Mouse (Mus musculus) liver, embryonic 13.5 days (tissue): ENCODE results near the gene Selenos. TPM values are rescaled to one million over a fixed set of nuclear protein-coding genes. Genes with fewer than 3 reads are reported as not detected.
"Not testable (repeated sequence)": the region's sequence is repeated elsewhere in the genome, so short reads cannot be mapped to it uniquely, and the experiment has no call there.

Experiments
- ATAC-seq: fragments of 200-750 bp; cut with Nextera tagmentation; 2 replicates; pipeline ENCODE4 v1.8.0; 2017; ENCODE audit warnings: low read depth, mild to moderate bottlenecking, moderate number of reproducible peaks, moderate library complexity
- DNase-seq: peaks from one replicate; pipeline ENCODE4 v3.0.0; 2022
- H3K27ac ChIP-seq: fragments of 300-500 bp; sonication (generic); 2 replicates; pipeline ENCODE4 v1.5.1; 2015; ENCODE audit warnings: moderate library complexity, mild to moderate bottlenecking, inconsistent platforms
- H3K27me3 ChIP-seq: fragments of 300-500 bp; sonication (generic); 2 replicates; pipeline ENCODE4 v1.6.1; 2015; ENCODE audit warnings: mild to moderate bottlenecking, inconsistent platforms
- H3K36me3 ChIP-seq: fragments of 300-500 bp; sonication (generic); 2 replicates; pipeline ENCODE4 v1.6.1; 2015; ENCODE audit warnings: mild to moderate bottlenecking, inconsistent platforms
- H3K4me1 ChIP-seq: fragments of 300-500 bp; sonication (generic); replicated peaks from 2 replicates; pipeline ENCODE4 v1.6.1; 2015; ENCODE audit warnings: inconsistent platforms
- H3K4me2 ChIP-seq: fragments of 300-500 bp; sonication (generic); 2 replicates; pipeline ENCODE4 v1.6.1; 2015; ENCODE audit warnings: inconsistent platforms, mild to moderate bottlenecking, moderate library complexity
- H3K4me3 ChIP-seq: fragments of 300-500 bp; sonication (generic); replicated peaks from 2 replicates; pipeline ENCODE4 v1.5.1; 2015; ENCODE audit warnings: mild to moderate bottlenecking, inconsistent platforms
- H3K9ac ChIP-seq: fragments of 300-500 bp; sonication (generic); 2 replicates; pipeline ENCODE4 v1.6.1; 2015; ENCODE audit warnings: mild to moderate bottlenecking, inconsistent platforms
- H3K9me3 ChIP-seq: fragments of 300-500 bp; sonication (generic); replicated peaks from 2 replicates; pipeline ENCODE4 v1.6.1; 2016; ENCODE audit warnings: inconsistent platforms
- WGBS: fragments of 180-500 bp; shearing (Covaris S2); methylation state at CpG from one replicate; pipeline ENCODE4 v1.1.7; 2015; ENCODE audit not compliant: insufficient replicate concordance; 5-methylcytosine and 5-hydroxymethylcytosine counted together
- polyA plus RNA-seq: library from polyadenylated mRNA; unstranded; fragments of >200 nt; fragmentation: Nextera tagmentation; extraction: Ambion mirVana; gene quantifications from 2 replicates; pipeline ENCODE4 v1.2.1, GENCODE M21; 2015

Gene Selenos
- polyA plus RNA-seq, 1 experiment from 2014 or later = 64.6 TPM

GRCm38 (mm10) chr7:66048446-66049230, 30.8 kb upstream of the Selenos start:
- no peak overlapping the region for H3K9ac ChIP-seq
- no peak overlapping the region for H3K27ac ChIP-seq
- WGBS = 67% methylated on average over 12 of the region's 12 CpGs
- H3K36me3 ChIP-seq = no peaks in the 10 kb centered on the region
- DNase-seq (no peak), ATAC-seq (no peak)
- H3K4me1 ChIP-seq = no peaks in the 10 kb centered on the region; the same call in 1 of the 2 replicates
- H3K4me3 ChIP-seq = no peak overlapping the region
- H3K4me2 ChIP-seq = no peak overlapping the region
- no peaks in the 10 kb centered on the region for H3K9me3 ChIP-seq
- H3K27me3 ChIP-seq = 0 out of 2 replicates have a peak, but pooled peaks cover 4% of the 10 kb centered on the region

DNA sequence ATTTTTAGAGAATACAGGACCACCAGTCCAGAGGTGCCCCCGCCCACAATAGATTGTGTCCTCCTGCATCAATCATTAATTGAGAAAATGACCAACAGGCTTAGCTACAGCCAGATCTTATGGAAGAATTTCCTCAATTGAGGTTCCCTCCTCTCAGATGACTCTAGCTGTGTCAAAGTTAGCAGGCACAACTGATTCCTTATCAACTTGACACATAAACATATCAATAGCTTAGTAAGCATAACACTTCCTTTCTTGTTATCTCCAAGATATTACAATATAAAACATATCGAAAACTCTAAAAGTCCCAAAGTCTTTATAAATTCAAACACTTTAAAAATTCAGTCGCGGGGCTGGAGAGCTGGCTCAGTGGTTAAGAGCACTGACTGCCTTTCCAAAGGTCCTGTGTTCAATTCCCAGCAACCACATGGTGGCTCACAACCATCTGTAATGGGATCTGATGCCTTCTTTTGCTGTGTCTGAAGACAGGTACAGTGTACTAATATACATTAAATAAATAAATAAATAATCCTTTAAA, 25.4 kb upstream of the Selenos start:
- Histone ChIP-seq H3K4me1 (0 out of 2 replicates have a peak, but pooled peaks cover under 1% of the 10 kb centered on the region), H3K4me2 (no peak overlapping the region), H3K4me3 (no peak overlapping the region), H3K27me3 (no peaks in the 10 kb centered on the region; the same call in 1 of the 2 replicates), H3K9ac (no peak overlapping the region), H3K9me3 (no peaks in the 10 kb centered on the region), H3K36me3 (no peaks in the 10 kb centered on the region), H3K27ac (no peak overlapping the region)
- ATAC-seq = no peak
- WGBS = 66% methylated on average over 4 of the region's 4 CpGs
- DNase-seq = no peak

GRCm38 (mm10) chr7:66055356-66055755, 24.1 kb upstream of the Selenos start:
- H3K27me3 ChIP-seq, H3K36me3 ChIP-seq, DNase-seq, H3K9ac ChIP-seq, ATAC-seq, H3K9me3 ChIP-seq, H3K4me3 ChIP-seq, H3K4me2 ChIP-seq, H3K27ac ChIP-seq: not testable (repeated sequence)
- H3K4me1 ChIP-seq = peaks cover 10% of the 10 kb centered on the region
- WGBS = 10% methylated on average over 2 of the region's 2 CpGs

GRCm38 (mm10) chr7:66058703-66059102, 20.7 kb upstream of the Selenos start, which contains the start of gene Snrpa1:
Gene Snrpa1 (plus strand): TSS chr7:66059003.
- ATAC-seq (no peak), DNase-seq (no peak)
- no peaks in the 10 kb centered on the region for H3K9me3 ChIP-seq
- WGBS = 65% methylated on average over 1 of the region's 1 CpGs
- peaks cover 15% of the 10 kb centered on the region for H3K36me3 ChIP-seq
- H3K27ac ChIP-seq = peak within 1 kb of the TSS; percentile 81
- peaks cover 23% of the 10 kb centered on the region for H3K4me1 ChIP-seq
- peak within 1 kb of the TSS; percentile 89 for H3K4me3 ChIP-seq
- H3K27me3 ChIP-seq = no peaks in the 10 kb centered on the region; the same call in 1 of the 2 replicates
- H3K4me2 ChIP-seq = peak within 1 kb of the TSS; percentile 76
- peak within 1 kb of the TSS; percentile 93 for H3K9ac ChIP-seq

GRCm38 (mm10) chr7:66060066-66060956, 19.1 kb upstream of the Selenos start:
- H3K27me3 ChIP-seq = no peaks in the 10 kb centered on the region; the same call in 1 of the 2 replicates
- H3K36me3 ChIP-seq = peaks cover 28% of the 10 kb centered on the region
- peak overlapping the region; percentile 76 for H3K4me2 ChIP-seq
- H3K4me1 ChIP-seq = peaks cover 23% of the 10 kb centered on the region
- under 1% methylated on average over 64 of the region's 64 CpGs for WGBS
- H3K4me3 ChIP-seq = peak overlapping the region; percentile 89
- peak overlapping the region; percentile 93 for H3K9ac ChIP-seq
- peak overlapping the region; percentile 81 for H3K27ac ChIP-seq
- no peaks in the 10 kb centered on the region for H3K9me3 ChIP-seq
- DNase-seq (peak; percentile 80), ATAC-seq (peak; percentile 92)

DNA sequence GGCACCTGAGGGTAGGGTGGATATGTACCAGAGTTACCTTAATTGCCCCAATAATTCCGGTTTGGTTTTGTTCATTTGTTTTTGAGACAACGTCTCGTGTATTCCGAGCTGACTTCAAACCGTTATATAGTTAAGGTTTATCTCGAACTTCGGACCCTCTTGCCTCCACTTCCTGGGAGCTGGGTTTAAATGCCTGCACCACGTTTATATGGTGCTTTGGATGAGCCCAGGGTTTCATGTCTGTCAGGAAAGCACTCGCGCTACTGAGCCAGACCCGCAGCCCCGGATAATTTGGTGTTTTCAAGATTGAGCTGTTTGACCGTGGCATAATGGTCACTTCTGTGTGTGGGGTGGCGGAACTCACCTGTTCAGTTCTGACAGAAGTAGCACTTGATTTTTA, 18.4 kb upstream of the Selenos start:
- DNase-seq (no peak), ATAC-seq (no peak)
- peak overlapping the region; percentile 81 for H3K27ac ChIP-seq
- H3K36me3 ChIP-seq = peaks cover 33% of the 10 kb centered on the region
- H3K27me3 ChIP-seq = no peaks in the 10 kb centered on the region; the same call in 1 of the 2 replicates
- H3K4me1 ChIP-seq = peaks cover 23% of the 10 kb centered on the region
- peak overlapping the region; percentile 76 for H3K4me2 ChIP-seq
- peak overlapping the region; percentile 89 for H3K4me3 ChIP-seq
- peak overlapping the region; percentile 93 for H3K9ac ChIP-seq
- WGBS = under 1% methylated on average over 14 of the region's 14 CpGs
- no peaks in the 10 kb centered on the region for H3K9me3 ChIP-seq

GRCm38 (mm10) chr7:66076411-66076810, 3.0 kb upstream of the Selenos start:
- Histone ChIP-seq H3K4me2 (no peak overlapping the region), H3K4me3 (no peak overlapping the region), H3K4me1 (peaks cover 31% of the 10 kb centered on the region), H3K27me3 (no peaks in the 10 kb centered on the region), H3K9ac (no peak overlapping the region), H3K27ac (no peak overlapping the region), H3K36me3 (peaks cover 58% of the 10 kb centered on the region), H3K9me3 (no peaks in the 10 kb centered on the region)
- no peak for ATAC-seq
- 85% methylated on average over 2 of the region's 2 CpGs for WGBS
- DNase-seq = no peak

- 0 out of 2 replicates have a peak overlapping the region, but pooled peaks have one; percentile 62 for H3K27ac ChIP-seq
- WGBS = 39% methylated on average over 5 of the region's 5 CpGs
- no peak for DNase-seq
- no peaks in the 10 kb centered on the region for H3K9me3 ChIP-seq
- H3K4me2 ChIP-seq = peak overlapping the region; percentile 86
- H3K4me3 ChIP-seq = peak overlapping the region; percentile 73
- H3K27me3 ChIP-seq = no peaks in the 10 kb centered on the region
- H3K36me3 ChIP-seq = peaks cover 48% of the 10 kb centered on the region
- peaks cover 35% of the 10 kb centered on the region for H3K4me1 ChIP-seq
- peak overlapping the region; percentile 74 for H3K9ac ChIP-seq
- no peak for ATAC-seq
Observed at GRCm38 (mm10) chr7:66080231-66080613, 773 bp downstream of the Selenos start.

DNA sequence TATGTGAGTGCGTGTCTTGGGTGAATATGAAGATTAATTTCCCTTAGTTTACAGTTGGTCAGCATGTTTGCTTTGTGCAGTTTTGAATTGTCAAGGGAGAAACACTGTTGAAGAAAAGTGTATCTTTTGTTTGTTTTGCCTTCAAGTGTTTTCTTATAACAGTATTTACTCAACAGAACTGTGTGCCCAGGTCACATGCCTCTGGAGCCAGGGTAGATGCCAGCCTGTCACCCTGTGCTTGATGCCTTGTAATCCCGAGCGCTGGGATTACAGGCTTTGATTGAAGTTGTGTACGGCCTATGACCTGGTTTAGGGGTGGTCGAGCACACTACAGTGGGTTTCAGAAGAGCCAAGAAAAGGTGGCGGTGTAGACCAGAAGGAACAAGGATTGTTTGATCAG, 4.3 kb downstream of the Selenos start:
- DNase-seq = no peak
- no peaks in the 10 kb centered on the region for H3K9me3 ChIP-seq
- H3K4me2 ChIP-seq = no peak overlapping the region
- peaks cover 64% of the 10 kb centered on the region for H3K36me3 ChIP-seq
- no peak for ATAC-seq
- H3K27me3 ChIP-seq = no peaks in the 10 kb centered on the region
- H3K4me3 ChIP-seq = no peak overlapping the region
- H3K4me1 ChIP-seq = peaks cover 23% of the 10 kb centered on the region
- no peak overlapping the region for H3K9ac ChIP-seq
- 81% methylated on average over 6 of the region's 6 CpGs for WGBS
- H3K27ac ChIP-seq = no peak overlapping the region

- H3K27me3 ChIP-seq = no peaks in the 10 kb centered on the region
- H3K4me1 ChIP-seq = peaks cover 20% of the 10 kb centered on the region
- peaks cover 71% of the 10 kb centered on the region for H3K36me3 ChIP-seq
- H3K27ac ChIP-seq = no peak overlapping the region
- ATAC-seq (no peak), DNase-seq (no peak)
- H3K9me3 ChIP-seq = no peaks in the 10 kb centered on the region
- H3K4me3 ChIP-seq = no peak overlapping the region
- H3K4me2 ChIP-seq = no peak overlapping the region
- WGBS = 76% methylated on average over 7 of the region's 7 CpGs
- H3K9ac ChIP-seq = no peak overlapping the region
Observed at GRCm38 (mm10) chr7:66084546-66084945, 5.1 kb downstream of the Selenos start.

DNA sequence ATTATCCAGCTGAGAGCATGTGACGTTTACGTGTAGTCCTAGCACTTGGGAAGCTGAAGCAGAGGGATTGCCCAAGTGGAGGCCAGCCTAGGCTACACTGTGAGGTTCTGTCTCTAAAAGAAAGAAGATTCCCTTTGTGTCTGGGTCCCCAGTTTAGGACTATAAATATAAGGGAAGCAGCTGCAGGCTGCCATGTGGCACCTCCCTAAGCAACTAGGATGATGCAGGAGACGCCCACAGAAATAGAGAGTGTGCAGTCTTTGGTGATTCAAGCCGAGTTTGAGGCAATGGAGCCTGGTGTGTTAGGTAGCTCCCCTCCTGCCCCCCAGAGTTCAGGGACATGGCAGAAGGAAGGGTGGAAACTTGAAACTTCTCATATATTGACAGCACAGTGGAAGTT, 8.2 kb downstream of the Selenos start:
- no peak overlapping the region for H3K27ac ChIP-seq
- ATAC-seq = no peak
- WGBS = 77% methylated on average over 4 of the region's 4 CpGs
- no peak overlapping the region for H3K9ac ChIP-seq
- no peak overlapping the region for H3K4me3 ChIP-seq
- no peaks in the 10 kb centered on the region for H3K4me1 ChIP-seq
- DNase-seq = no peak
- H3K4me2 ChIP-seq = no peak overlapping the region
- H3K36me3 ChIP-seq = peaks cover 82% of the 10 kb centered on the region
- H3K9me3 ChIP-seq = no peaks in the 10 kb centered on the region
- no peaks in the 10 kb centered on the region for H3K27me3 ChIP-seq
